Mouse (Mus musculus): ENCODE data around the gene Maged1. TPM values are rescaled to one million over a fixed set of nuclear protein-coding genes. Genes with fewer than 3 reads are reported as not detected.

Maged1 gene
- 664 and 698 TPM in 2 replicates for polyA plus RNA-seq (2014; fragmentation: Nextera tagmentation; extraction: Ambion mirVana)

- Histone ChIP-seq H3K9ac (replicated peaks; ENCODE audit: low read depth, low read length) (peak within 1 kb of the TSS; percentile 63), H3K27ac (ENCODE audit: low read length) (peak within 1 kb of the TSS; percentile 89), H3K9me3 (ENCODE audit: control insufficient read depth, low read depth, low read length) (no peaks in the 10 kb centered on the region), H3K27me3 (ENCODE audit: control insufficient read depth, insufficient read depth, low read length) (no peaks in the 10 kb centered on the region), H3K36me3 (ENCODE audit: control insufficient read depth, insufficient read depth, low read length) (peaks cover 28% of the 10 kb centered on the region), H3K4me2 (replicated peaks; ENCODE audit: low read depth, low read length) (peak within 1 kb of the TSS; percentile 46), H3K4me1 (ENCODE audit: control insufficient read depth, insufficient read depth, low read length) (no peaks in the 10 kb centered on the region), H3K4me3 (ENCODE audit: low read depth, low read length) (peak within 1 kb of the TSS; percentile 55)
- peak; percentile 95 for ATAC-seq (ENCODE audit: insufficient number of reproducible peaks, insufficient read depth, low FRiP score, low read depth)
- WGBS: 17% methylated on average over 29 of the region's 32 CpGs
Observed at GRCm38 (mm10) chrX:94541918-94542355, at the start of gene Maged1. Gene Maged1 (minus strand): TSS chrX:94542143.

DNA sequence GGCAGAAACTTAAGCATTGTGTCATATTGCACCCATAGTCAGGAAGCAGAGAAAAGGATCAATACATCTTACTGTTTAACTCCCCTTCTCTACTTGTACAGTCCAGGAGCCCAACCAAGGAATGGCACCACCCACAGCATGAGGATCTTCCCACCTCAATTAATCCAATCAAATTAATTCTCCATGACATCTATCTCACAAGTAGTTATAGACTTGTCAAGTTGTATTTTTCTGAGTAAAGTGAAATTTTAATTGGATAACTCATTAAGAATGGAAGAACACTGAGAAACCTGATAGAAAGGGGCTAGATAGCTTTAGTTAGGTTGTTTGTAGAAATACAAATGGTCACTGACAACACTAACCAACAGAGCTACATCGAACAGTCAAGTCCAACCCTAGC, 38.3 kb upstream of the Maged1 start:
- no peaks in the 10 kb centered on the region for H3K36me3 ChIP-seq (ENCODE audit: control insufficient read depth, insufficient read depth, low read length)
- no peaks in the 10 kb centered on the region for H3K9me3 ChIP-seq (ENCODE audit: control insufficient read depth, low read depth, low read length)
- no peaks in the 10 kb centered on the region for H3K4me1 ChIP-seq (ENCODE audit: control insufficient read depth, insufficient read depth, low read length)
- ATAC-seq (ENCODE audit: insufficient number of reproducible peaks, insufficient read depth, low FRiP score, low read depth): no peak
- no peak overlapping the region for H3K4me3 ChIP-seq (ENCODE audit: low read depth, low read length)
- WGBS: 66% methylated on average over 1 of the region's 1 CpGs
- H3K27me3 ChIP-seq (ENCODE audit: control insufficient read depth, insufficient read depth, low read length): no peaks in the 10 kb centered on the region
- H3K9ac ChIP-seq (replicated peaks; ENCODE audit: low read depth, low read length): no peak overlapping the region
- H3K27ac ChIP-seq (ENCODE audit: low read length): no peak overlapping the region
- H3K4me2 ChIP-seq (replicated peaks; ENCODE audit: low read depth, low read length): no peak overlapping the region

- H3K9me3 ChIP-seq (ENCODE audit: control insufficient read depth, low read depth, low read length): no peaks in the 10 kb centered on the region
- ATAC-seq (ENCODE audit: insufficient number of reproducible peaks, insufficient read depth, low FRiP score, low read depth): no peak
- no peak overlapping the region for H3K9ac ChIP-seq (replicated peaks; ENCODE audit: low read depth, low read length)
- H3K27ac ChIP-seq (ENCODE audit: low read length): no peak overlapping the region
- no peaks in the 10 kb centered on the region for H3K27me3 ChIP-seq (ENCODE audit: control insufficient read depth, insufficient read depth, low read length)
- no peaks in the 10 kb centered on the region for H3K4me1 ChIP-seq (ENCODE audit: control insufficient read depth, insufficient read depth, low read length)
- 60% methylated on average over 2 of the region's 2 CpGs for WGBS
- no peak overlapping the region for H3K4me3 ChIP-seq (ENCODE audit: low read depth, low read length)
- H3K4me2 ChIP-seq (replicated peaks; ENCODE audit: low read depth, low read length): no peak overlapping the region
- no peaks in the 10 kb centered on the region for H3K36me3 ChIP-seq (ENCODE audit: control insufficient read depth, insufficient read depth, low read length)
Observed at GRCm38 (mm10) chrX:94564694-94565093, 22.8 kb upstream of the Maged1 start.

DNA sequence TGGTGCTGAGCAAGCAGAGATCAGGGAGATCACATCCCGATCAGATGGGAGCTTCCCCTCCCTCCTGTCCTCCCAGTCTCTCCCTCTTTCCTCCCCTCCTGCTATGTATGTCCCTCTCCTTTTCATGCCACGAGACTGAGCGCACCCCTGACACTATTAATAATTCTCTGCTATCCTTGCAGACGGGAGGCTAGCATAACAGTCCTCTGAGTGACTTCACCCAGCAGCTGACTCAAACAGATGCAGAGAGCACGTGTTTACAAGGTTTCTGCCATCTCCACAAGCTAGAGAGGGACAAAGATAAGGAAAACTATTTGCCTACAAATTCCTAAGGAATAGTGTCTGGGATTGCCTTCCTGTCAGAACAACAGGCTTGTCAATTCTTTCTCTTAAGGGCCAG, 20.4 kb upstream of the Maged1 start:
- no peaks in the 10 kb centered on the region for H3K27me3 ChIP-seq (ENCODE audit: control insufficient read depth, insufficient read depth, low read length)
- 25% methylated on average over 5 of the region's 5 CpGs for WGBS
- H3K27ac ChIP-seq (ENCODE audit: low read length): no peak overlapping the region
- H3K9me3 ChIP-seq (ENCODE audit: control insufficient read depth, low read depth, low read length): no peaks in the 10 kb centered on the region
- no peak overlapping the region for H3K4me2 ChIP-seq (replicated peaks; ENCODE audit: low read depth, low read length)
- no peaks in the 10 kb centered on the region for H3K36me3 ChIP-seq (ENCODE audit: control insufficient read depth, insufficient read depth, low read length)
- H3K4me1 ChIP-seq (ENCODE audit: control insufficient read depth, insufficient read depth, low read length): no peaks in the 10 kb centered on the region
- no peak overlapping the region for H3K4me3 ChIP-seq (ENCODE audit: low read depth, low read length)
- no peak overlapping the region for H3K9ac ChIP-seq (replicated peaks; ENCODE audit: low read depth, low read length)
- ATAC-seq (ENCODE audit: insufficient number of reproducible peaks, insufficient read depth, low FRiP score, low read depth): no peak

GRCm38 (mm10) chrX:94548227-94548626, 6.3 kb upstream of the Maged1 start:
- H3K27ac ChIP-seq (ENCODE audit: low read length): no peak overlapping the region
- no peak overlapping the region for H3K4me2 ChIP-seq (replicated peaks; ENCODE audit: low read depth, low read length)
- H3K4me1 ChIP-seq (ENCODE audit: control insufficient read depth, insufficient read depth, low read length): no peaks in the 10 kb centered on the region
- no peak for ATAC-seq (ENCODE audit: insufficient number of reproducible peaks, insufficient read depth, low FRiP score, low read depth)
- WGBS: 60% methylated on average over 3 of the region's 3 CpGs
- 0 out of 2 replicates have a peak, but pooled peaks cover 2% of the 10 kb centered on the region for H3K27me3 ChIP-seq (ENCODE audit: control insufficient read depth, insufficient read depth, low read length)
- H3K36me3 ChIP-seq (ENCODE audit: control insufficient read depth, insufficient read depth, low read length): no peaks in the 10 kb centered on the region
- no peaks in the 10 kb centered on the region for H3K9me3 ChIP-seq (ENCODE audit: control insufficient read depth, low read depth, low read length)
- no peak overlapping the region for H3K9ac ChIP-seq (replicated peaks; ENCODE audit: low read depth, low read length)
- no peak overlapping the region for H3K4me3 ChIP-seq (ENCODE audit: low read depth, low read length)

DNA sequence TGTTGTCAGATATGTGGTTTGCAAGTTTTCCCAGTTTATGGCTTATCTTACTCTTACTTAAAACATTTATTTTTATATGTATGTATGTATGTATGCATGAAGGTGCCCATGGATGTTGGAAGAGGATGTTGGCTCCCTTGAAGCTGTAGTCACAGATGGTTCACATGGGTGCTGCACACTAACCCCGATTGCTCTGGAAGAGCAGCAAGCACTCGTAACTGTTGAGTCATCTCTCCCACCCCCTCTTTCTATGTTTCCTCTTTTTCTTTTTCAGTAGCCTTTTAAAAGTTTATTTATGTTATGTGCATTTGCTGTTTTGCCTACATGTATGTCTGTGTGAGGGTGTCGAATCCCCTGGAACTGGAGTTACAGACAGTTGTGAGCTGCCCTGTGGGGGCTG, 4.0 kb upstream of the Maged1 start:
- no peaks in the 10 kb centered on the region for H3K36me3 ChIP-seq (ENCODE audit: control insufficient read depth, insufficient read depth, low read length)
- H3K4me3 ChIP-seq (ENCODE audit: low read depth, low read length): no peak overlapping the region
- no peak overlapping the region for H3K9ac ChIP-seq (replicated peaks; ENCODE audit: low read depth, low read length)
- H3K4me2 ChIP-seq (replicated peaks; ENCODE audit: low read depth, low read length): no peak overlapping the region
- H3K27me3 ChIP-seq (ENCODE audit: control insufficient read depth, insufficient read depth, low read length): no peaks in the 10 kb centered on the region
- H3K27ac ChIP-seq (ENCODE audit: low read length): no peak overlapping the region
- ATAC-seq (ENCODE audit: insufficient number of reproducible peaks, insufficient read depth, low FRiP score, low read depth): no peak
- no peaks in the 10 kb centered on the region for H3K9me3 ChIP-seq (ENCODE audit: control insufficient read depth, low read depth, low read length)
- WGBS: 84% methylated on average over 3 of the region's 3 CpGs
- no peaks in the 10 kb centered on the region for H3K4me1 ChIP-seq (ENCODE audit: control insufficient read depth, insufficient read depth, low read length)

- no peak overlapping the region for H3K4me2 ChIP-seq (replicated peaks; ENCODE audit: low read depth, low read length)
- H3K9me3 ChIP-seq (ENCODE audit: control insufficient read depth, low read depth, low read length): no peaks in the 10 kb centered on the region
- WGBS: 17% methylated on average over 1 of the region's 1 CpGs
- no peaks in the 10 kb centered on the region for H3K27me3 ChIP-seq (ENCODE audit: control insufficient read depth, insufficient read depth, low read length)
- H3K27ac ChIP-seq (ENCODE audit: low read length): no peak overlapping the region
- no peaks in the 10 kb centered on the region for H3K4me1 ChIP-seq (ENCODE audit: control insufficient read depth, insufficient read depth, low read length)
- no peak overlapping the region for H3K4me3 ChIP-seq (ENCODE audit: low read depth, low read length)
- ATAC-seq (ENCODE audit: insufficient number of reproducible peaks, insufficient read depth, low FRiP score, low read depth): no peak
- H3K9ac ChIP-seq (replicated peaks; ENCODE audit: low read depth, low read length): no peak overlapping the region
- peaks cover 3% of the 10 kb centered on the region for H3K36me3 ChIP-seq (ENCODE audit: control insufficient read depth, insufficient read depth, low read length)
Observed at GRCm38 (mm10) chrX:94544923-94545322, 3.0 kb upstream of the Maged1 start.

DNA sequence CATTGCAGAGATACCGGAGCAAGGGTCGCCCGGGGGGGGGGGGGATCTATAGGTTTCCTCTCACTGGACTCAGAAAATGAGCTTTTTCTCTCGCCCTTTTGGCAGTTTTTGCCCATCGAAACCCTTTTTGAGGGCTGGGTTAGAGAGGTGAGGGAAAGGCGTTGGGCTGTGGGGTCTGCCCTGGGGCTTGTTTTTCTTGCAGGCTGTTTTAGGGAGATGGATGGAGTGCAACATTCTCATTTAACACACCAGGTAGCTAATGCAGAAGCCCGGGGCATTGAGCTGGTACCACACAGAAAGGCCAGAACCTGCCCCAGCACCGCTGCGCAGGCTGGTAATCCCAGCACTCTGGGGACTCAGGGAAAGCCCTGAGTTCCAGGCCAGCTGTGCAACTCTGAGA, 593 bp upstream of the Maged1 start:
- Histone ChIP-seq H3K9me3 (ENCODE audit: control insufficient read depth, low read depth, low read length) (no peaks in the 10 kb centered on the region), H3K9ac (replicated peaks; ENCODE audit: low read depth, low read length) (peak overlapping the region; percentile 21; the same call in 1 of the 2 replicates), H3K4me3 (ENCODE audit: low read depth, low read length) (peak overlapping the region; percentile 55; the same call in 1 of the 2 replicates), H3K4me1 (ENCODE audit: control insufficient read depth, insufficient read depth, low read length) (no peaks in the 10 kb centered on the region), H3K27me3 (ENCODE audit: control insufficient read depth, insufficient read depth, low read length) (no peaks in the 10 kb centered on the region), H3K4me2 (replicated peaks; ENCODE audit: low read depth, low read length) (peak overlapping the region; percentile 43), H3K36me3 (ENCODE audit: control insufficient read depth, insufficient read depth, low read length) (peaks cover 24% of the 10 kb centered on the region), H3K27ac (ENCODE audit: low read length) (peak overlapping the region; percentile 89)
- no peak for ATAC-seq (ENCODE audit: insufficient number of reproducible peaks, insufficient read depth, low FRiP score, low read depth)
- WGBS: 29% methylated on average over 9 of the region's 9 CpGs

- no peaks in the 10 kb centered on the region for H3K27me3 ChIP-seq (ENCODE audit: control insufficient read depth, insufficient read depth, low read length)
- peak overlapping the region; percentile 46 for H3K4me2 ChIP-seq (replicated peaks; ENCODE audit: low read depth, low read length)
- H3K4me1 ChIP-seq (ENCODE audit: control insufficient read depth, insufficient read depth, low read length): no peaks in the 10 kb centered on the region
- peak overlapping the region; percentile 63 for H3K9ac ChIP-seq (replicated peaks; ENCODE audit: low read depth, low read length)
- peak overlapping the region; percentile 86 for H3K27ac ChIP-seq (ENCODE audit: low read length)
- peak overlapping the region; percentile 55 for H3K4me3 ChIP-seq (ENCODE audit: low read depth, low read length)
- ATAC-seq (ENCODE audit: insufficient number of reproducible peaks, insufficient read depth, low FRiP score, low read depth): no peak
- WGBS: 22% methylated on average over 19 of the region's 25 CpGs
- peaks cover 31% of the 10 kb centered on the region for H3K36me3 ChIP-seq (ENCODE audit: control insufficient read depth, insufficient read depth, low read length)
- H3K9me3 ChIP-seq (ENCODE audit: control insufficient read depth, low read depth, low read length): no peaks in the 10 kb centered on the region
Observed at GRCm38 (mm10) chrX:94541206-94541605, 737 bp downstream of the Maged1 start.

Data from stomach, embryonic 14.5 days (tissue).